Mouse (Mus musculus) right cerebral cortex, postnatal 25 days (tissue): ENCODE data around the gene Rasal3.
A peak's percentile ranks its signal among the peaks of the same experiment; 100 is the strongest.

ENCODE experiments used
- DNase-seq: peaks from one replicate; pipeline ENCODE4 v3.0.0; 2022

The Rasal3 gene

GRCm38 (mm10) chr17:32403417-32403816 lies at the start of gene Rasal3:
TSS of gene Rasal3 (minus strand) at chr17:32403583.
- DNase-seq, result no peak

- no peak for DNase-seq
These were observed 49.1 kb upstream of the Rasal3 start, which contains the start of gene Cyp4f39 for GRCm38 (mm10) chr17:32452482-32452881. TSS of gene Cyp4f39 (plus strand) at chr17:32452723.

- DNase-seq, result no peak
These were observed 47.6 kb upstream of the Rasal3 start for GRCm38 (mm10) chr17:32450844-32451537.

GRCm38 (mm10) chr17:32449042-32449441 lies 45.7 kb upstream of the Rasal3 start:
- no peak for DNase-seq

- no peak for DNase-seq
These were observed 43.8 kb upstream of the Rasal3 start for GRCm38 (mm10) chr17:32447195-32447594.

GRCm38 (mm10) chr17:32445016-32445415 lies 41.6 kb upstream of the Rasal3 start:
- no peak for DNase-seq

GRCm38 (mm10) chr17:32443245-32443644 lies 39.9 kb upstream of the Rasal3 start:
- no peak for DNase-seq

GRCm38 (mm10) chr17:32437106-32437505 lies 33.7 kb upstream of the Rasal3 start:
- no peak for DNase-seq

GRCm38 (mm10) chr17:32435151-32435550 lies 31.8 kb upstream of the Rasal3 start:
- no peak for DNase-seq

- no peak for DNase-seq
These were observed 30.9 kb upstream of the Rasal3 start for GRCm38 (mm10) chr17:32434324-32434723.

- DNase-seq, result no peak
These were observed 28.6 kb upstream of the Rasal3 start for GRCm38 (mm10) chr17:32431972-32432371.

GRCm38 (mm10) chr17:32426610-32427009 lies 23.2 kb upstream of the Rasal3 start:
- DNase-seq, result no peak

- DNase-seq, result no peak
These were observed 20.7 kb upstream of the Rasal3 start, which contains the start of gene Pglyrp2 for GRCm38 (mm10) chr17:32424034-32424433. TSS of gene Pglyrp2 (minus strand) at chr17:32424167.

GRCm38 (mm10) chr17:32420781-32421180 lies 17.4 kb upstream of the Rasal3 start:
- no peak for DNase-seq

GRCm38 (mm10) chr17:32419989-32420388 lies 16.6 kb upstream of the Rasal3 start:
- no peak for DNase-seq

- DNase-seq, result no peak
These were observed 13.4 kb upstream of the Rasal3 start for GRCm38 (mm10) chr17:32416771-32417170.

GRCm38 (mm10) chr17:32415417-32416020 lies 12.1 kb upstream of the Rasal3 start:
- no peak for DNase-seq

GRCm38 (mm10) chr17:32411898-32412297 lies 8.5 kb upstream of the Rasal3 start:
- no peak for DNase-seq

GRCm38 (mm10) chr17:32402779-32403157 lies 615 bp downstream of the Rasal3 start:
- no peak for DNase-seq

- DNase-seq, result no peak
These were observed 1.2 kb downstream of the Rasal3 start for GRCm38 (mm10) chr17:32402011-32402778.

- DNase-seq, result no peak
These were observed 7.1 kb downstream of the Rasal3 start for GRCm38 (mm10) chr17:32396266-32396665.

GRCm38 (mm10) chr17:32393944-32394343 lies 9.4 kb downstream of the Rasal3 start:
- no peak for DNase-seq

- DNase-seq, result peak; percentile 90
These were observed 14.2 kb downstream of the Rasal3 start, which contains the start of gene Wiz for GRCm38 (mm10) chr17:32389101-32389659. TSS of gene Wiz (minus strand) at chr17:32389439.
